Mouse (Mus musculus): ENCODE measurements around the gene Aacs.

DNA sequence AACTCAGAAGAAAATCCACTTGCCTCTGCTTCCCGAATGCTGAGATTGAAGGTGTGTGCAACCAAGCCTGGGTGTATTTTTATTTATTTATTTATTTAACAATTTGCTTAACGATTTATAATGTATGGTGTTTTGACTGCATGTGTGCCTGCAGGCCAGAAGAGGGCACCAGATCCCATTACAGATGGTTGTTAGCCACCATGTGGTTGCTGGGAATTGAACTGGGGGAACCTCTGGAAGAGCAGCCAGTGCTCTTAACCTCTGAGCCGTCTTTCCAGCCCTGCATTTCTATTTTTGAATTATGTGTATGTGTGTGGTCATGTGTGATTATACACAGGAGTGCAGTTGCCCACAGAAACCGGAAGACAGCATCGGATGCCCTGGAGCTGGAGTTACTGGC is 32.3 kb upstream of the Aacs start:
- peak; percentile 29 to 53; a peak in 2 of 4 replicates for TF ChIP-seq CTCF (conservative IDR thresholded peaks at IDR 0.05 in 1 of 2, IDR thresholded peaks at IDR 0.05 in 1 of 2; ENCODE audit: low read depth in 2 of 2, low read length in 2 of 2)
- TF ChIP-seq ZC3H11A (IDR thresholded peaks at IDR 0.05; ENCODE audit: low read depth, low read length): no peak
- no peak for TF ChIP-seq EP300 (IDR thresholded peaks at IDR 0.05; ENCODE audit: low read length)
- TF ChIP-seq SMC3 (IDR thresholded peaks at IDR 0.05; ENCODE audit: low read depth, low read length): no peak
- no peak for TF ChIP-seq HCFC1 (IDR thresholded peaks at IDR 0.05; ENCODE audit: low read depth, low read length)
- TF ChIP-seq POLR2A (IDR thresholded peaks at IDR 0.05; ENCODE audit: low read depth, low read length): no peak
- no peak for TF ChIP-seq TBP (conservative IDR thresholded peaks at IDR 0.05; ENCODE audit: low read depth, low read length)
- no peak for TF ChIP-seq MAFK (IDR thresholded peaks at IDR 0.05; ENCODE audit: insufficient replicate concordance, low read length)
- no peak for TF ChIP-seq ZMIZ1 (IDR thresholded peaks at IDR 0.05; ENCODE audit: low read depth, low read length)
- TF ChIP-seq TCF12 (IDR thresholded peaks at IDR 0.05; ENCODE audit: low read depth, low read length): no peak
- TF ChIP-seq ZNF384 (IDR thresholded peaks at IDR 0.05; ENCODE audit: low read depth, low read length): no peak
- no peak for TF ChIP-seq NELFE (IDR thresholded peaks at IDR 0.05; ENCODE audit: low read depth, low read length)
- no peak for TF ChIP-seq POLR2AphosphoS2 (IDR thresholded peaks at IDR 0.05; ENCODE audit: low read depth, low read length)
- TF ChIP-seq E2F4 (IDR thresholded peaks at IDR 0.05; ENCODE audit: insufficient replicate concordance, low read depth, low read length): no peak
